Mouse (Mus musculus): ENCODE data around the gene Vmn1r18. TPM values are rescaled to one million over a fixed set of nuclear protein-coding genes. Genes with fewer than 3 reads are reported as not detected.

Vmn1r18 gene
- polyA plus RNA-seq (2014; fragmentation: Illumina TruSeq; extraction: RNeasy Lipid Tissue Mini Kit (QIAGEN cat#74804); ENCODE audit: low read depth, low replicate concordance), result not detected

DNA sequence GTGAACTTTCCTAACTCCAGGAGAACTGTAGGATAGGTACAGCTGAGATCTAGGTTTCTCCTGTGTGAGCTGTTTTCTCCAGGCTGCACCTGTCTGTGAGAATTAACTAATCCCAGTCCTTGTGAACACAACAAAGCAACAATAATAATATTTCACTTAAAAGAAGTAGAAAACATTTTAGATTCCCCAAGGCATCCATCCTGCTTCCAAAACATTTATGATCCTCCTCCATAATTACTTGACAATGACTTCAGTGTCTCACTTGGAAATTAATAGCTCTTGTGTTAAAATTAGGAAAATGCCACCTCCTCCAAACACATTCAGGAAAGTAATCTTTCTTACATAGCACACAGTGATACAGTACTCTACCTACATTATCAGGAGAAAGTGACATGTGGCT lies at the start of gene Vmn1r18:
TSS of gene Vmn1r18 (minus strand) at position 101 of the 400 bp plus-strand sequence.

DNA sequence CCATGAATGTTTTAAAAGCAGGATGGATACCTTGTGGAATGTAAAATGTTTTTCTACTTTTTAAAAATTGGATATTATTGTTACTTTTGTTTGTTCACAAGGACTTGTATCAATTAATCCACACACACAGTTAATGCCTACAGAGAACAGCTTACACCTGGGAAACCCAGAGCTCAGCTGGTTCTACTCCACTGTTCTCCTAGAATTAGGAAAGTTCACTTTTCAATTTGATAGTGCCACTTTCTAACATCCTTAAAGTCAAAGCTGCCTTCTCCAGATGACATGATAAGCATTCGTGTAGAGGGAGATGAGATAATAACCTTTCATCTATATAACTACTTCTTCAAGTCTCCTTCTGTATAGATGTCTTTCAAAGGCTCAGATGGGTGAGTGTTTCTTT lies 33.0 kb upstream of the Vmn1r18 start, which contains the start of gene Vmn1r20:
TSS of gene Vmn1r20 (plus strand) at position 301 of the 400 bp plus-strand sequence.

DNA sequence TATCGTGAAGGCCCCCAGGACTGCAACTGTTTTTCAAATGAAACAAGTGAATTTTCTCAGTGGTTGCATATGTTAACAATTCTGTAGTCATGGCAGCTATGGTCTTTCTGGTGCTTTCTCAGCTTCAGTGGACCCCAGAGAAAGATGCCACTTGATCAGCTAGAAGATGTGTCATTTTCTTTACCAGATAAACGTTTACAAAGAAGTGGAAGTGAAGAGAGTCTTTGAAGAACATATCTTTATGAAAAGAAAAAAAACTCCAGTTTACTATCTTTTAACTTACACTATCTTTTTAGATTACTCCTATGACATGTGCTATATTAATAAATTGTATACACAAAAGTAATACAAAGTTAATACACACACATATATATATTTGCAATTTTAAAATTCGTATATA lies 7.9 kb upstream of the Vmn1r18 start, which contains the start of gene Vmn1r19:
TSS of gene Vmn1r19 (plus strand) at position 301 of the 400 bp plus-strand sequence.

DNA sequence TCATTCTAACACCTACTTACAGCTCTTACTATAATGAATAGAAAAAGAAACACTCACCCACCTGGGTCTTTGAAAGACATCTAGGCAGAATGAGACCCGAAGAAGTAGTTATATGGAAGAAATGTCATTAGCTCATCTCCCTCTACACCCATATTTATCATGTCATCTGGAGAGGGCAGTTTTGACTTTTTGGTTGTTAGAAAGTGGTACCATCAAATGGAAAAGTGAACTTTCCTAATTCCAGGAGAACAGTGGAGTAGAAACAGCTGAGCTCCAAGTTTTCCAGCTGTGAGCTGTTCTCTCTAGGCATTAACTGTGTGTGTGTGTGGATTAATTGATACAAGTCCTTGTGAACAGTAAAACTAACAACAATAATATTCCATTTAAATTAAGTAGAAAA lies 32.0 kb downstream of the Vmn1r18 start, which contains the start of gene Vmn1r17:
TSS of gene Vmn1r17 (minus strand) at position 101 of the 400 bp plus-strand sequence.

DNA sequence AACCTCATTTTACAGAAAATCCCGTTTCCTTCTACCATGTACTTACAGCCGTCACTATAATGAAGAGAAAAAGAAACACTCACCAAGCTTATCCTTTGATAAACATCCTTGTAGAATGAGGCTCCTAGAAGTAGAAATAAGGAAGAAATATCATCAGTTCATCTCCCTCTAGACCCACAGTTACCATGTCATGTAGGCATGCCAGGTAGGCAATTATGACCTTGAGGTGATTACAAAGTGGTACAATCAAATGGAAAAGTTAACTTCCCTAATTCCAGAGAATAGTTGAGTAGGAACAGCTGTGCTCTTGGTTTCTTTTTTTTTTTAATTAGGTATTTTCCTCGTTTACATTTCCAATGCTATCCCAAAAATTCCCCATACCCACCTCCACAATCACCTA lies 66.2 kb downstream of the Vmn1r18 start, which contains the start of gene Vmn1r16:
TSS of gene Vmn1r16 (minus strand) at position 101 of the 400 bp plus-strand sequence.

Other genes with a start within 250 kb of the Vmn1r18 start
- not detected for gene Vmn1r12, start 238.9 kb downstream of the Vmn1r18 start, polyA plus RNA-seq (2014; fragmentation: Illumina TruSeq; extraction: RNeasy Lipid Tissue Mini Kit (QIAGEN cat#74804); ENCODE audit: low read depth, low replicate concordance)
- not detected for gene Vmn1r13, start 192.5 kb downstream of the Vmn1r18 start, polyA plus RNA-seq (2014; fragmentation: Illumina TruSeq; extraction: RNeasy Lipid Tissue Mini Kit (QIAGEN cat#74804); ENCODE audit: low read depth, low replicate concordance)
- gene Vmn1r14, start 164.1 kb downstream of the Vmn1r18 start, polyA plus RNA-seq (2014; fragmentation: Illumina TruSeq; extraction: RNeasy Lipid Tissue Mini Kit (QIAGEN cat#74804); ENCODE audit: low read depth, low replicate concordance), result not detected
- not detected for gene Vmn1r15, start 137.8 kb downstream of the Vmn1r18 start, polyA plus RNA-seq (2014; fragmentation: Illumina TruSeq; extraction: RNeasy Lipid Tissue Mini Kit (QIAGEN cat#74804); ENCODE audit: low read depth, low replicate concordance)
- not detected for gene Vmn1r16, start 66.3 kb downstream of the Vmn1r18 start, polyA plus RNA-seq (2014; fragmentation: Illumina TruSeq; extraction: RNeasy Lipid Tissue Mini Kit (QIAGEN cat#74804); ENCODE audit: low read depth, low replicate concordance)
- not detected for gene Vmn1r17, start 32.1 kb downstream of the Vmn1r18 start, polyA plus RNA-seq (2014; fragmentation: Illumina TruSeq; extraction: RNeasy Lipid Tissue Mini Kit (QIAGEN cat#74804); ENCODE audit: low read depth, low replicate concordance)
- gene Vmn1r19, start 8.0 kb upstream of the Vmn1r18 start, polyA plus RNA-seq (2014; fragmentation: Illumina TruSeq; extraction: RNeasy Lipid Tissue Mini Kit (QIAGEN cat#74804); ENCODE audit: low read depth, low replicate concordance), result not detected
- gene Vmn1r20, start 33.1 kb upstream of the Vmn1r18 start, polyA plus RNA-seq (2014; fragmentation: Illumina TruSeq; extraction: RNeasy Lipid Tissue Mini Kit (QIAGEN cat#74804); ENCODE audit: low read depth, low replicate concordance), result not detected
- gene Ppm1k, start 139.7 kb upstream of the Vmn1r18 start, polyA plus RNA-seq (2014; fragmentation: Illumina TruSeq; extraction: RNeasy Lipid Tissue Mini Kit (QIAGEN cat#74804); ENCODE audit: low read depth, low replicate concordance), result 31.5 TPM
- 28.8 TPM for gene Herc6, start 185.2 kb upstream of the Vmn1r18 start, polyA plus RNA-seq (2014; fragmentation: Illumina TruSeq; extraction: RNeasy Lipid Tissue Mini Kit (QIAGEN cat#74804); ENCODE audit: low read depth, low replicate concordance)

All from sigmoid colon, adult 10 weeks (tissue).